Mouse (Mus musculus) mature B cell (primary cell): ENCODE results near the gene D930048N14Rik.
"Not testable (repeated sequence)": the region's sequence is repeated elsewhere in the genome, so short reads cannot be mapped to it uniquely, and the experiment has no call there.

ENCODE experiments used
- in situ Hi-C: fragments of 300-500 bp; cut with MboI; formaldehyde crosslinking; loops from 2 replicates; pipeline ENCODE4 v1.14.3; 2019

Gene D930048N14Rik

GRCm38 (mm10) chr11:51627907-51628306 lies 22.8 kb upstream of the D930048N14Rik start:
- in situ Hi-C loops, result no loop called here

- in situ Hi-C loops, result no loop called here
These were observed 21.0 kb upstream of the D930048N14Rik start for GRCm38 (mm10) chr11:51629651-51630314.

DNA sequence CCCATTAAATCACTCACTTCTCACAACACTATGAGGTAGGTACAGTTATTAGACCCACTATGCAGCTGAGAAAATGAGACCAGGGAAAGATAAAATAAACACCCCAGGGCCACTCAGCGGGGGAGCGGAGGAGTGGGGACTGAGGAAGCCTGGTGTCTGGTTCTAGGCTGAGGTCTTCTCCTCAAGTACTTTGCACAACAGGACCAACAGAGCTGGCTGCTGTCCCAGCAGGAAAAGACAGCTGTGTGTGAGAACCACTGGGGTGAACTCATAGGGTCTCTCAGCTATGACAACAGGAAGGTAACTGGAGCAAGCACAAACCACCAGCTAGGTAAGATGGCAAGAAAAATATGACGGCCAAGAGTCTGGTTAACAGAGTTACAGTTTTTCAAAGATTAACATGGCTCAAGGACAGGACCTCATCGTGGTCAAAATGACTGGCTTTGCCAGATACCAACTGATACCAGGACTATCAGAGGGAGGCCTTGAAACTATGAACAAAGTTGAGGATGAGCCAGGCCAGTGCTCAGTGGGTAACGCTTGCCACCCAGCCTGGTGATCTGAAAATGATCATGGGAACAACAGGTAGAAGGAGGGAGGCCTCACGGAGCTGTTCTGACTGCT lies 18.5 kb upstream of the D930048N14Rik start:
- in situ Hi-C loops, result no loop called here

- in situ Hi-C loops, result not testable (repeated sequence)
These were observed 17.6 kb upstream of the D930048N14Rik start for GRCm38 (mm10) chr11:51633200-51633599.

DNA sequence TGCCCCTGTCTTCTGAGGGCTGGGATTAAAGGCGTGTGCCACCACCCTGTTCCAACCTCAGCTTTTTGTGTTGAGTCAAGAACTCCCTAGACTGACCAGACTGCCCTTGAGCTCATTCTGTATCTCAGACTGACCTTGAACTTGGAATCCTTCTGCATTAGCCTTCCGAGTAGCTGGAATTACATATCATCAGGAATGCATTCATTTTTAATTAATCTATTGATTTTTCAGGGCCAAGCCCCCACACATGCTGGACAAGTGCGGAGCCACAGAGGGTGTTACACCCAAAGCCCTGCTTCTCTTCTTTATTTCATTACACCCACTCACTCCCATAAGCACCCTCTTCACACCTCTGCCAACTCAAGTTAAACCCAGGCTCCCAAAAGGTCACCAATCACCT lies 17.0 kb upstream of the D930048N14Rik start:
- in situ Hi-C loops, result no loop called here

GRCm38 (mm10) chr11:51635127-51635524 lies 15.6 kb upstream of the D930048N14Rik start:
- in situ Hi-C loops, result no loop called here

- in situ Hi-C loops, result no loop called here
These were observed 15.0 kb upstream of the D930048N14Rik start, which contains the start of gene Rmnd5b for GRCm38 (mm10) chr11:51635525-51636322. Rmnd5b (minus strand) TSS chr11:51635896.

DNA sequence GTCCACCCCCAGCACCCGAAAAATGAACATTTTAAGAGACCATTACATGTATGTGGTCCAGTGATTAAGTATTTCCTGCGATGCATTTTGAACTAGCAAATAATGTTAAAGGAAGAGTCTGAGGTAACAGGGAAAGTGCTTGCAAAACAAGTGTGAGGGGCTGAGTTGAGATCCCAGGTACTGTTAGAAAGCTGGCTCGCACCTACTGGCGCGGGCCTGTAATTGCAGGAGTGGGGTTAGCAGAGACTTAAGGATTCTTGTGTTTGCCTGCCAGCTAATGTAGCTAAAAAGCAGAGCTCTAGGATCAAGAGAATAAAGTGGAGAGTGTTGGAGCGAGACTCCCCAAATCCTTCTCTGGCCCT lies 14.4 kb upstream of the D930048N14Rik start:
- in situ Hi-C loops, result no loop called here

- in situ Hi-C loops, result no loop called here
These were observed 12.8 kb upstream of the D930048N14Rik start for GRCm38 (mm10) chr11:51637971-51638414.

DNA sequence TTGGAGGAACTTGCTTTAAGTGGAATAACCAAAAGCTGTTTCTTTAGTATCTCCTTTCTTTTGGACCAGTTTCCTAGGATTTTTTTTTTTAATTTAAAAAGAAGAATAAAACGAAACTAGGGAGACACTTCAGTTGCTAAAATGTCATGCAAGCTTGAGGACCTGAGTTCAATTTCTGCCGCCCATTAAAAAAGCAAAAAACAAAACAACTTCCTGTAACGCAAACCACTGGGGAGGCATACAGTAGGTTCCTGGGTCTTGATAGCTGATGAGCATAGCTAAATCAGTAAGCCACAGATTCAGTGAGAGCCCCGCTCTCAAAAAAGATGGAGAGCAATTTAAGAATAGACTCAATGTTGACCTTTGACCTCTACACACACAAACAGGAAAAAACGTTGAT lies 12.3 kb upstream of the D930048N14Rik start:
- in situ Hi-C loops, result no loop called here

GRCm38 (mm10) chr11:51640748-51641147 lies 10.0 kb upstream of the D930048N14Rik start:
- in situ Hi-C loops, result no loop called here

GRCm38 (mm10) chr11:51643202-51643601 lies 7.6 kb upstream of the D930048N14Rik start:
- in situ Hi-C loops, result no loop called here

DNA sequence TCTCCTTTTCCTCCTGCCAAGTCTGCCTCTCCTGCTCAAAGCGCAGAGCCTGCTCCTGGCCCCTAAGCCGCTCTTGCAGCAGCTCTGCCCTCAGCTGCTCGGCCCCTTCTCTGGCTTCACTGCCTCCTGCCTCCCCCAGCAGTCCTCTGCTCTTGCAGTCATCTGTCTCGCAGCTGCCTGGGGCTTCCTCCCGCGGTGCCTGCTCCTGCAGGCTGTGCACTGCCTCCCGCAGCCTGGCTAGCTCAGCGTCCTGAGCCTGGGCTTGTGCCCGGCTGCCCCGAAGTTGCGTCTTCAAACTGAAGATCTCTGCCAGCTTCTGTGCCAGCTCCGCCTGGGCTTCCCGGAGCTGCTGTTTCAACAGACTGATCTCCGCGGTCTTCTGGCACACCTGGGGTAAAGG lies 7.0 kb upstream of the D930048N14Rik start:
- in situ Hi-C loops, result no loop called here

DNA sequence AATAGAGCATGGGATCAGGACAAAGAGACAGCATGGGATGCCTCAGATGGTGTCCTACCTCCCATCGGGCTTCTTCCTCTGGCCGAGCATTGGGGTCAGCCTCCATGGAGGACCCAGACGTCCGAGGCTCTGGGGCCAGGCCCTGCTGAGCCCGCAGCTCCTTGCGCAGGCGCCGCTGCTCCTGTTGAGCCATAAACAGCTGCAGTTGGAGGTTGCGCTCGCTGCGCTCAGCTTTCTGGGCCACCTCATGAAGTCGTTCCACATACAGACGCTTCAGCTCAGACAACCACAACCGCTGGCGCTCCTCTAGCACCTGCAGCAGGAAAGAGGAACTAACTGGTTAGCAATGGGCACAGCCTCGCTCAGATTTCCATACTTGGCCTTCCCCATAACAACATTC lies 6.5 kb upstream of the D930048N14Rik start:
- in situ Hi-C loops, result no loop called here

DNA sequence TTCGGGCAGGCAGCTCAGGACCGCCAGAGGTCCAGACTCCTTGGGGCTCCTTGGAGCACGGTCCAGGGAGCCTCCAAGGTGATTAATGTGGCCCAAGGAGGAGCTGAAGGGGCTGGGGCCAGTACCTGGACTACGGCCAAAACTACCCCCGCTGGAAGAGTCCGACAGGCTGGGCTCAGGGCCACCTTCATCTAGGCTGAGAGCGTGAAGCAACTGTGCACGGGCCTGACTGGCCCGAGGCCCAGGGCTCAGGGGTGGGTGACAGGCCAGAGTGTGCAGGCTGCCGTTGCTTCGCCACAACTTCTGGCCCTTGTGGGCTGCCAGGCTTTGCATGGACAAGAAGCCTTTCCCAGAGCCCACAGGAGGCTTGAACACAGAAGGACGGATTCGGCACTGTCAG lies 5.5 kb upstream of the D930048N14Rik start:
- in situ Hi-C loops, result no loop called here

DNA sequence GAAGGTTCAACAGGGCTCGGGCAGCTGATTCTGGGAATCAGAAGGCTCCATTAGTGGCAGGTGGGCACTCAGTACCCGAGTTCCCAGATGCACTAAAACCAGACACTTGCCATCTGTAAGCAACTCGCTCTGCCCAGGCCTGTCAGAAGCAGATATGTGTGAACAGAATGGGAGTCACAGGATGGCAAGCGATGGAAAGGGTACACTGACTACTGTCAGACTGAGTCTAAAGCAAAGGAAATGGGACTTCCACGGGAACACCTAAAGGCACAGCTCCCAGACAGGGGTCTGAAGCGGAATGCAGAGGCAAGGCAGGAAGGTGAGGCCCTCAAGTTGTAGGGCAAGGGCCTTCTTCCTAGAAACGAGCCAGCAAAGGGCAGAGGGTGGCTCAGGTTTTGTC lies 4.5 kb upstream of the D930048N14Rik start:
- in situ Hi-C loops, result no loop called here

DNA sequence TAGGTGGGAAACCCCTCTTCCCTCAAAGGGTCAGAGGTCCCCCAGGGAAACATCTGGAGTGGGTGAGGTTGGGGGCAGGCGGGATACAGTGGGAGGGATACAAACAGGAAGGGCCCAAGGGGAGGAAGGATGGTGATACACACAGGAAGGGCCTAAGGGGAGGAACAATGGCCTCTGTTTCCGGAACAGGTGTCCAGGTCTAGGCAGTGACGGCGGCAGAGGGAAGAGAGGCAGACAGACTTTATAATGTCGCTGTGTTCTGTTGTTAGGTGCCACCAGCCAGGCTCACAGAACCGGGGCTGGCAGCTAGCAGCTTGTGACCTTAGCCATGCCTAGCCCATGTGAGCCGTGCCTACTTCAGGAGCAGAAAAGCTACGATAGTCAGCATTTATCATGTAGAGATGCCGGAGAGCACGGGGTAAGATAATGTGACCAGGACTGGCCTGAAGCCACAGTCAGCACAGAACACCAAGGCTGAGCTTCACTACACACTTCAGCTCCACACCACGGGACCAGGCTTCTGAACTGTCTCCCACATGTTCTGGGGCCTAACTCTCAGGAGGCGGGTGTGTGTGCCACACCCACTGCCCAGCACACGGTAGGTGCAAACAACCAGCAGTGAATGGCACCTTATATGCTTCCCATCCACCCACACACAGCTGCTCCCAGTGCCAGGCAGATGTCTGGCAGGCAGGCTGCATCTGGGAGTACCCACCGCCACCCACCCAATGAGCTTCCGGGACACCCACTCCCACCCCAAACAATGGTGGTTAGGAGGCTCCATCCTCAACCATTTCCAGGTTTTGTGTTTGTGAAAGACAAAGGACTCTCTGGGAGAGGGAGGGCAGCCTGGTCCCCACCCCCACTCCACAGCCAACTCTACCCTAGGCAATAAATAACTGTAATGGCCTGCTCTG lies 3.7 kb upstream of the D930048N14Rik start:
- in situ Hi-C loops, result no loop called here

DNA sequence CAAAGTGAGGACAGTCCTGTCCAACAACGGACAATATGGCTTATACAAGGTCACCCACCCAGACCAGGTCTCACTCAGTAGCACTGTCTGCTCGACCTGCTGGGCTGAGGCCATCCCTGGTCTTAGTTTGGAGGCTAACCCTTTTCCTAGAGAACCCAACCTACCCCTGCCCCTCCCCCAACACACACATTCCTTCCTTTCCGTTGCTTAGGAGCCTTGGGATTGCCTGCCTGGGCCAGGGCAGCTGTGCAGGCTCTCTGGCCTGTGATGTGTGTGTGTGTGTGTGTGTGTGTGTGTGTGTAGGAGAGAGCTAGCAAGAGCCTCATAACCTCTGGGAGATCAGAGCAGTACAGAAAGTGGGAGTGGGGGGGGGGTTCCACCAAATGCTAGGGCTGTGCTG lies 2.2 kb upstream of the D930048N14Rik start:
- in situ Hi-C loops, result no loop called here

- in situ Hi-C loops, result no loop called here
These were observed 1.5 kb upstream of the D930048N14Rik start for GRCm38 (mm10) chr11:51649111-51649888.

- in situ Hi-C loops, result no loop called here
These were observed 910 bp upstream of the D930048N14Rik start for GRCm38 (mm10) chr11:51649889-51650199.

GRCm38 (mm10) chr11:51650261-51650660 lies 493 bp upstream of the D930048N14Rik start:
- in situ Hi-C loops, result no loop called here
